Mouse (Mus musculus): ENCODE data around the gene Kmt2e. TPM values are rescaled to one million over a fixed set of nuclear protein-coding genes. Genes with fewer than 3 reads are reported as not detected.

The Kmt2e gene
- polyA plus RNA-seq, 1 experiment = 19.8 TPM

GRCm38 (mm10) chr5:23432708-23433645 is 1.3 kb upstream of the Kmt2e start:
- H3K4me1 ChIP-seq (ENCODE audit: control insufficient read depth, insufficient read depth, low read length) = no peaks in the 10 kb centered on the region; the same call in 1 of the 2 replicates

GRCm38 (mm10) chr5:23434598-23435481 is 599 bp downstream of the Kmt2e start:
- under 1% methylated on average over 46 of the region's 46 CpGs for WGBS
- Histone ChIP-seq H3K36me3 (ENCODE audit: control insufficient read depth, insufficient read depth, low read length) (no peaks in the 10 kb centered on the region), H3K27ac (ENCODE audit: insufficient read depth, low read depth, low read length) (peak overlapping the region; percentile 100), H3K4me3 (ENCODE audit: insufficient read depth, low read depth, low read length) (peak overlapping the region; percentile 97), H3K4me1 (ENCODE audit: control insufficient read depth, insufficient read depth, low read length) (peaks cover 3% of the 10 kb centered on the region; the same call in 1 of the 2 replicates), H3K27me3 (replicated peaks; ENCODE audit: control insufficient read depth, insufficient read depth, low read length) (no peaks in the 10 kb centered on the region)
- peak; percentile 75 for DNase-seq
- TF ChIP-seq CTCF (conservative IDR thresholded peaks at IDR 0.05; ENCODE audit: insufficient read depth, insufficient read length, low read depth, low read length) = no peak
- TF ChIP-seq POLR2A (IDR thresholded peaks at IDR 0.05; ENCODE audit: low read depth, low read length) = no peak

More at GRCm38 (mm10) chr5:23432708-23433645, 1.3 kb upstream of the Kmt2e start:
- Histone ChIP-seq H3K27me3 (replicated peaks; ENCODE audit: control insufficient read depth, insufficient read depth, low read length) (no peaks in the 10 kb centered on the region), H3K36me3 (ENCODE audit: control insufficient read depth, insufficient read depth, low read length) (no peaks in the 10 kb centered on the region; the same call in 1 of the 2 replicates), H3K27ac (ENCODE audit: insufficient read depth, low read depth, low read length) (peak overlapping the region; percentile 100), H3K4me3 (ENCODE audit: insufficient read depth, low read depth, low read length) (peak overlapping the region; percentile 79)
- peak; percentile 99 for DNase-seq
- under 1% methylated on average over 61 of the region's 61 CpGs for WGBS
- TF ChIP-seq CTCF (conservative IDR thresholded peaks at IDR 0.05; ENCODE audit: insufficient read depth, insufficient read length, low read depth, low read length) (no peak), POLR2A (IDR thresholded peaks at IDR 0.05; ENCODE audit: low read depth, low read length) (peak; percentile 91)

- DNase-seq = peak; percentile 29
- H3K4me1 ChIP-seq (ENCODE audit: control insufficient read depth, insufficient read depth, low read length) = peaks cover 5% of the 10 kb centered on the region; the same call in 1 of the 2 replicates
- WGBS = under 1% methylated on average over 13 of the region's 13 CpGs
- no peaks in the 10 kb centered on the region for H3K36me3 ChIP-seq (ENCODE audit: control insufficient read depth, insufficient read depth, low read length)
- no peaks in the 10 kb centered on the region for H3K27me3 ChIP-seq (replicated peaks; ENCODE audit: control insufficient read depth, insufficient read depth, low read length)
- H3K4me3 ChIP-seq (ENCODE audit: insufficient read depth, low read depth, low read length) = peak overlapping the region; percentile 97
- peak overlapping the region; percentile 100 for H3K27ac ChIP-seq (ENCODE audit: insufficient read depth, low read depth, low read length)
- TF ChIP-seq CTCF (conservative IDR thresholded peaks at IDR 0.05; ENCODE audit: insufficient read depth, insufficient read length, low read depth, low read length) = no peak
- no peak for TF ChIP-seq POLR2A (IDR thresholded peaks at IDR 0.05; ENCODE audit: low read depth, low read length)
Observed at GRCm38 (mm10) chr5:23435482-23436125, 1.4 kb downstream of the Kmt2e start.

- Histone ChIP-seq H3K27me3 (replicated peaks; ENCODE audit: control insufficient read depth, insufficient read depth, low read length) (no peaks in the 10 kb centered on the region), H3K4me1 (ENCODE audit: control insufficient read depth, insufficient read depth, low read length) (peaks cover 7% of the 10 kb centered on the region; the same call in 1 of the 2 replicates), H3K36me3 (ENCODE audit: control insufficient read depth, insufficient read depth, low read length) (no peaks in the 10 kb centered on the region), H3K4me3 (ENCODE audit: insufficient read depth, low read depth, low read length) (no peak overlapping the region), H3K27ac (ENCODE audit: insufficient read depth, low read depth, low read length) (no peak overlapping the region)
- TF ChIP-seq POLR2A (IDR thresholded peaks at IDR 0.05; ENCODE audit: low read depth, low read length) = no peak
- TF ChIP-seq CTCF (conservative IDR thresholded peaks at IDR 0.05; ENCODE audit: insufficient read depth, insufficient read length, low read depth, low read length) = no peak
- DNase-seq = no peak
- 3% methylated on average over 2 of the region's 2 CpGs for WGBS
Observed at GRCm38 (mm10) chr5:23436735-23437134, 2.5 kb downstream of the Kmt2e start.

- Histone ChIP-seq H3K4me3 (ENCODE audit: insufficient read depth, low read depth, low read length) (no peak overlapping the region), H3K27ac (ENCODE audit: insufficient read depth, low read depth, low read length) (no peak overlapping the region), H3K4me1 (ENCODE audit: control insufficient read depth, insufficient read depth, low read length) (peaks cover 11% of the 10 kb centered on the region; the same call in 1 of the 2 replicates), H3K36me3 (ENCODE audit: control insufficient read depth, insufficient read depth, low read length) (no peaks in the 10 kb centered on the region), H3K27me3 (replicated peaks; ENCODE audit: control insufficient read depth, insufficient read depth, low read length) (no peaks in the 10 kb centered on the region)
- no peak for TF ChIP-seq POLR2A (IDR thresholded peaks at IDR 0.05; ENCODE audit: low read depth, low read length)
- TF ChIP-seq CTCF (conservative IDR thresholded peaks at IDR 0.05; ENCODE audit: insufficient read depth, insufficient read length, low read depth, low read length) = no peak
- no peak for DNase-seq
- WGBS = 84% methylated on average over 3 of the region's 3 CpGs
Observed at GRCm38 (mm10) chr5:23439857-23440256, 5.6 kb downstream of the Kmt2e start.

GRCm38 (mm10) chr5:23440572-23440971 is 6.3 kb downstream of the Kmt2e start:
- no peak for DNase-seq
- no peak overlapping the region for H3K4me3 ChIP-seq (ENCODE audit: insufficient read depth, low read depth, low read length)
- peaks cover 11% of the 10 kb centered on the region; the same call in 1 of the 2 replicates for H3K4me1 ChIP-seq (ENCODE audit: control insufficient read depth, insufficient read depth, low read length)
- no peaks in the 10 kb centered on the region for H3K36me3 ChIP-seq (ENCODE audit: control insufficient read depth, insufficient read depth, low read length)
- H3K27me3 ChIP-seq (replicated peaks; ENCODE audit: control insufficient read depth, insufficient read depth, low read length) = no peaks in the 10 kb centered on the region
- H3K27ac ChIP-seq (ENCODE audit: insufficient read depth, low read depth, low read length) = no peak overlapping the region
- TF ChIP-seq POLR2A (IDR thresholded peaks at IDR 0.05; ENCODE audit: low read depth, low read length) (no peak), CTCF (conservative IDR thresholded peaks at IDR 0.05; ENCODE audit: insufficient read depth, insufficient read length, low read depth, low read length) (no peak)
